Mouse (Mus musculus) kidney, postnatal 14 days (tissue): Measurements from ENCODE around the gene Fgfr2.

Source experiments
- DNase-seq: peaks from one replicate; pipeline ENCODE4 v3.0.0; 2022; ENCODE audit warnings: mixed read lengths

Fgfr2 gene

GRCm38 (mm10) chr7:132738844-132739243 lies 384.3 kb downstream of the Fgfr2 start:
- DNase-seq = no peak

- peak; percentile 75 for DNase-seq
Measured at GRCm38 (mm10) chr7:132736099-132736862, 386.9 kb downstream of the Fgfr2 start.

GRCm38 (mm10) chr7:132735145-132735544 lies 388.0 kb downstream of the Fgfr2 start:
- DNase-seq = peak; percentile 70

GRCm38 (mm10) chr7:132734222-132734621 lies 388.9 kb downstream of the Fgfr2 start:
- no peak for DNase-seq

GRCm38 (mm10) chr7:132733521-132733920 lies 389.6 kb downstream of the Fgfr2 start:
- DNase-seq = peak; percentile 66

- DNase-seq = no peak
Measured at GRCm38 (mm10) chr7:132732136-132732789, 390.9 kb downstream of the Fgfr2 start.

GRCm38 (mm10) chr7:132731558-132731957 lies 391.6 kb downstream of the Fgfr2 start:
- DNase-seq = no peak

GRCm38 (mm10) chr7:132730510-132730909 lies 392.6 kb downstream of the Fgfr2 start:
- DNase-seq = no peak

- DNase-seq = peak; percentile 60
Measured at GRCm38 (mm10) chr7:132729093-132729831, 393.9 kb downstream of the Fgfr2 start.

- peak; percentile 18 for DNase-seq
Measured at GRCm38 (mm10) chr7:132726106-132726861, 396.9 kb downstream of the Fgfr2 start.

GRCm38 (mm10) chr7:132724501-132725062 lies 398.6 kb downstream of the Fgfr2 start:
- peak; percentile 45 for DNase-seq

GRCm38 (mm10) chr7:132723906-132724305 lies 399.2 kb downstream of the Fgfr2 start:
- DNase-seq = peak; percentile 93

GRCm38 (mm10) chr7:132722401-132723370 lies 400.5 kb downstream of the Fgfr2 start:
- peak; percentile 69 for DNase-seq

- no peak for DNase-seq
Measured at GRCm38 (mm10) chr7:132720562-132720961, 402.6 kb downstream of the Fgfr2 start.

GRCm38 (mm10) chr7:132719570-132719969 lies 403.6 kb downstream of the Fgfr2 start:
- DNase-seq = no peak

GRCm38 (mm10) chr7:132715259-132715658 lies 407.9 kb downstream of the Fgfr2 start:
- DNase-seq = no peak

- DNase-seq = peak; percentile 76
Measured at GRCm38 (mm10) chr7:132714236-132714923, 408.8 kb downstream of the Fgfr2 start.

- peak; percentile 80 for DNase-seq
Measured at GRCm38 (mm10) chr7:132713483-132714126, 409.5 kb downstream of the Fgfr2 start.

GRCm38 (mm10) chr7:132712956-132713355 lies 410.2 kb downstream of the Fgfr2 start:
- no peak for DNase-seq
